Mouse (Mus musculus): ENCODE data around the gene March4.

GRCm38 (mm10) chr1:72409936-72410335 is 126.8 kb downstream of the March4 start:
- TF ChIP-seq POLR2A (IDR thresholded peaks at IDR 0.05; ENCODE audit: low read depth, low read length) (no peak), CTCF (conservative IDR thresholded peaks at IDR 0.05; ENCODE audit: insufficient read depth, insufficient read length, low read depth, low read length) (no peak)
